Mouse (Mus musculus) liver, embryonic 11.5 days (tissue): ENCODE data around the gene Sertad1. TPM values are rescaled to one million over a fixed set of nuclear protein-coding genes. Genes with fewer than 3 reads are reported as not detected.

Experiments
- ATAC-seq: fragments of 200-750 bp; cut with Nextera tagmentation; replicated peaks from 2 replicates; pipeline ENCODE4 v1.8.0; 2017; ENCODE audit warnings: moderate number of reproducible peaks, mild to moderate bottlenecking, moderate TSS enrichment, moderate library complexity; ENCODE audit not compliant: low FRiP score
- DNase-seq: peaks from one replicate; pipeline ENCODE4 v3.0.0-alpha.2; 2017; ENCODE audit warnings: low spot score
- H3K27ac ChIP-seq: fragments of 300-500 bp; sonication (generic); 2 replicates; pipeline ENCODE4 v1.5.1; 2014; ENCODE audit warnings: mild to moderate bottlenecking, low read depth, low read length, control low read depth
- H3K27me3 ChIP-seq: fragments of 300-500 bp; sonication (generic); replicated peaks from 2 replicates; pipeline ENCODE4 v1.6.1; 2014; ENCODE audit warnings: low read length, mixed read lengths; ENCODE audit not compliant: control insufficient read depth, insufficient read depth
- H3K36me3 ChIP-seq: fragments of 300-500 bp; sonication (generic); 2 replicates; pipeline ENCODE4 v1.6.1; 2014; ENCODE audit warnings: mild to moderate bottlenecking, low read length, moderate library complexity, mixed read lengths; ENCODE audit not compliant: control insufficient read depth, insufficient read depth
- H3K4me1 ChIP-seq: fragments of 300-500 bp; sonication (generic); replicated peaks from 2 replicates; pipeline ENCODE4 v1.6.1; 2014; ENCODE audit warnings: low read length, mixed read lengths; ENCODE audit not compliant: control insufficient read depth, insufficient read depth
- H3K4me2 ChIP-seq: fragments of 300-500 bp; sonication (generic); 2 replicates; pipeline ENCODE4 v1.6.1; 2014; ENCODE audit warnings: mild to moderate bottlenecking, control low read depth, moderate library complexity
- H3K4me3 ChIP-seq: fragments of 300-500 bp; sonication (generic); 2 replicates; pipeline ENCODE4 v1.5.1; 2014; ENCODE audit warnings: low read depth, low read length, control low read depth
- H3K9ac ChIP-seq: fragments of 300-500 bp; sonication (generic); 2 replicates; pipeline ENCODE4 v1.6.1; 2014; ENCODE audit warnings: low read depth, low read length, control low read depth
- H3K9me3 ChIP-seq: fragments of 300-500 bp; sonication (generic); 2 replicates; pipeline ENCODE4 v1.6.1; 2016; ENCODE audit warnings: low read length, inconsistent platforms, mixed read lengths; ENCODE audit not compliant: control insufficient read depth
- WGBS: fragments of 180-500 bp; shearing (Covaris S2); extraction: QIAGEN DNeasy Blood & Tissue Kit; methylation state at CpG from one replicate; pipeline ENCODE4 v1.1.7; 2014; 5-methylcytosine and 5-hydroxymethylcytosine counted together
- polyA plus RNA-seq: library from polyadenylated mRNA; unstranded; fragments of >200 nt; fragmentation: Nextera tagmentation; extraction: Ambion mirVana; gene quantifications from 2 replicates; pipeline ENCODE4 v1.2.1, GENCODE M21; 2014

Gene Sertad1
- polyA plus RNA-seq, 1 experiment from 2014 or later = 24.3 TPM

- ATAC-seq (no peak), DNase-seq (no peak)
- 63% methylated on average over 4 of the region's 4 CpGs for WGBS
- H3K9ac ChIP-seq = no peak overlapping the region
- no peaks in the 10 kb centered on the region for H3K27me3 ChIP-seq
- no peaks in the 10 kb centered on the region for H3K4me1 ChIP-seq
- H3K4me2 ChIP-seq = no peak overlapping the region
- no peak overlapping the region for H3K4me3 ChIP-seq
- no peak overlapping the region for H3K27ac ChIP-seq
- no peaks in the 10 kb centered on the region for H3K9me3 ChIP-seq
- H3K36me3 ChIP-seq = peaks cover 14% of the 10 kb centered on the region; the same call in 1 of the 2 replicates
Observed at GRCm38 (mm10) chr7:27467648-27468047, 19.1 kb upstream of the Sertad1 start.

- no peak overlapping the region for H3K9ac ChIP-seq
- DNase-seq (no peak), ATAC-seq (no peak)
- peaks cover 13% of the 10 kb centered on the region for H3K4me1 ChIP-seq
- peaks cover 7% of the 10 kb centered on the region; the same call in 1 of the 2 replicates for H3K36me3 ChIP-seq
- peak overlapping the region; percentile 76; the same call in 1 of the 2 replicates for H3K4me2 ChIP-seq
- no peak overlapping the region for H3K4me3 ChIP-seq
- H3K27ac ChIP-seq = no peak overlapping the region
- H3K27me3 ChIP-seq = no peaks in the 10 kb centered on the region
- 89% methylated on average over 11 of the region's 11 CpGs for WGBS
- no peaks in the 10 kb centered on the region for H3K9me3 ChIP-seq
Observed at GRCm38 (mm10) chr7:27471390-27472120, 15.2 kb upstream of the Sertad1 start.

- peak overlapping the region; percentile 65 for H3K4me3 ChIP-seq
- 16% methylated on average over 7 of the region's 7 CpGs for WGBS
- ATAC-seq = no peak
- no peak for DNase-seq
- no peaks in the 10 kb centered on the region for H3K9me3 ChIP-seq
- H3K27ac ChIP-seq = peak overlapping the region; percentile 90
- peaks cover 13% of the 10 kb centered on the region for H3K36me3 ChIP-seq
- H3K4me1 ChIP-seq = peaks cover 13% of the 10 kb centered on the region
- peak overlapping the region; percentile 76 for H3K4me2 ChIP-seq
- H3K27me3 ChIP-seq = no peaks in the 10 kb centered on the region
- H3K9ac ChIP-seq = peak overlapping the region; percentile 46
Observed at GRCm38 (mm10) chr7:27472596-27472995, 14.1 kb upstream of the Sertad1 start.

- Histone ChIP-seq H3K9me3 (no peaks in the 10 kb centered on the region), H3K27me3 (no peaks in the 10 kb centered on the region), H3K27ac (peak within 1 kb of the TSS; percentile 90), H3K36me3 (peaks cover 13% of the 10 kb centered on the region), H3K4me2 (peak within 1 kb of the TSS; percentile 76), H3K9ac (peak within 1 kb of the TSS; percentile 80), H3K4me3 (peak within 1 kb of the TSS; percentile 65), H3K4me1 (peaks cover 18% of the 10 kb centered on the region)
- under 1% methylated on average over 36 of the region's 36 CpGs for WGBS
- DNase-seq (peak; percentile 99), ATAC-seq (peak; percentile 85)
Observed at GRCm38 (mm10) chr7:27473156-27473834, 13.4 kb upstream of the Sertad1 start, which contains the start of gene Sertad3. TSS of gene Sertad3 (plus strand) at chr7:27473768.

GRCm38 (mm10) chr7:27473835-27474489 lies 12.7 kb upstream of the Sertad1 start:
- H3K4me2 ChIP-seq = peak overlapping the region; percentile 76
- DNase-seq = no peak
- no peaks in the 10 kb centered on the region for H3K9me3 ChIP-seq
- H3K27me3 ChIP-seq = no peaks in the 10 kb centered on the region
- WGBS = under 1% methylated on average over 34 of the region's 34 CpGs
- H3K4me1 ChIP-seq = peaks cover 22% of the 10 kb centered on the region
- H3K9ac ChIP-seq = peak overlapping the region; percentile 80
- peak overlapping the region; percentile 90 for H3K27ac ChIP-seq
- ATAC-seq = no peak; the same call in 1 of the 2 replicates
- H3K4me3 ChIP-seq = peak overlapping the region; percentile 65
- H3K36me3 ChIP-seq = peaks cover 13% of the 10 kb centered on the region

- H3K36me3 ChIP-seq = peaks cover 13% of the 10 kb centered on the region
- H3K4me3 ChIP-seq = peak overlapping the region; percentile 65
- DNase-seq = peak; percentile 97
- peak; percentile 93 for ATAC-seq
- H3K27ac ChIP-seq = peak overlapping the region; percentile 90
- H3K4me2 ChIP-seq = peak overlapping the region; percentile 76
- under 1% methylated on average over 23 of the region's 23 CpGs for WGBS
- H3K9ac ChIP-seq = peak overlapping the region; percentile 80
- H3K4me1 ChIP-seq = peaks cover 22% of the 10 kb centered on the region
- H3K9me3 ChIP-seq = no peaks in the 10 kb centered on the region
- H3K27me3 ChIP-seq = no peaks in the 10 kb centered on the region
Observed at GRCm38 (mm10) chr7:27474490-27474954, 12.2 kb upstream of the Sertad1 start.

- DNase-seq (no peak), ATAC-seq (no peak)
- peak overlapping the region; percentile 60 for H3K27ac ChIP-seq
- peaks cover 13% of the 10 kb centered on the region for H3K36me3 ChIP-seq
- no peaks in the 10 kb centered on the region for H3K27me3 ChIP-seq
- H3K4me1 ChIP-seq = peaks cover 29% of the 10 kb centered on the region
- 91% methylated on average over 2 of the region's 2 CpGs for WGBS
- H3K9me3 ChIP-seq = no peaks in the 10 kb centered on the region
- H3K4me3 ChIP-seq = peak overlapping the region; percentile 65
- peak overlapping the region; percentile 76 for H3K4me2 ChIP-seq
- peak overlapping the region; percentile 43 for H3K9ac ChIP-seq
Observed at GRCm38 (mm10) chr7:27475596-27475995, 11.1 kb upstream of the Sertad1 start.

GRCm38 (mm10) chr7:27476098-27476635 lies 10.5 kb upstream of the Sertad1 start:
- DNase-seq (no peak), ATAC-seq (no peak)
- Histone ChIP-seq H3K4me3 (no peak overlapping the region), H3K4me1 (peaks cover 33% of the 10 kb centered on the region), H3K9ac (peak overlapping the region; percentile 43; the same call in 1 of the 2 replicates), H3K27ac (peak overlapping the region; percentile 60; the same call in 1 of the 2 replicates), H3K4me2 (peak overlapping the region; percentile 76), H3K9me3 (no peaks in the 10 kb centered on the region), H3K27me3 (no peaks in the 10 kb centered on the region), H3K36me3 (peaks cover 13% of the 10 kb centered on the region)
- 91% methylated on average over 14 of the region's 14 CpGs for WGBS
